Mouse (Mus musculus) heart, postnatal 36 days (tissue): ENCODE results near the gene Ppp6r2. TPM values are rescaled to one million over a fixed set of nuclear protein-coding genes. Genes with fewer than 3 reads are reported as not detected.

Source experiments
- microRNA-seq, 2 experiments: library from miRNA; unstranded; fragments of <30 nt; microRNA quantifications; one replicate each; pipeline ENCODE4 v1.2.0; 2021; ENCODE audit warnings: borderline number of aligned reads in 2 of 2
- total RNA-seq, 2 experiments: library from RNA; stranded (reverse); gene quantifications; 2 replicates each; pipeline ENCODE4 v1.2.3; 2021

Ppp6r2 gene
- total RNA-seq, 2 experiments from 2014 or later, result 70.5 to 72.5 TPM

Small RNAs within 50 kb of the gene (microRNA-seq; reads per million reads assigned to microRNA genes)
- 0 to 4.7 reads per million in 2 experiments for gene Mir6958
- 0.67 to 0.72 reads per million in 2 experiments for gene Mir6959
- gene Mir7118, result 0 to 0.72 reads per million in 2 experiments

Other genes with a start within 250 kb of the Ppp6r2 start
- gene Mlc1, start 232.5 kb upstream of the Ppp6r2 start, total RNA-seq, result not detected
- 10 to 100 TPM; 89.7 to 92.7 TPM for gene Mov10l1, start 228.6 kb upstream of the Ppp6r2 start, total RNA-seq
- gene Panx2, start 151.8 kb upstream of the Ppp6r2 start, total RNA-seq, result 1 to 10 TPM; 1.3 to 1.7 TPM
- 10 to 100 TPM; 45.6 to 50.5 TPM for gene Trabd, start 136.4 kb upstream of the Ppp6r2 start, total RNA-seq
- 10 to 100 TPM; 15.4 to 17.1 TPM for gene Selenoo, start 122.5 kb upstream of the Ppp6r2 start, total RNA-seq
- 1 to 10 TPM; 8.6 to 8.8 TPM for gene Tubgcp6, start 88.4 kb upstream of the Ppp6r2 start, total RNA-seq
- 1 to 10 TPM; 7.1 to 7.4 TPM for gene Hdac10, start 82.9 kb upstream of the Ppp6r2 start, total RNA-seq
- gene Mapk12, start 70.8 kb upstream of the Ppp6r2 start, total RNA-seq, result 10 to 100 TPM; 21.5 to 23.7 TPM
- 1 to 10 TPM; 1.7 to 2.0 TPM for gene Mapk11, start 61.9 kb upstream of the Ppp6r2 start, total RNA-seq
- 100 to 1,000 TPM in 1 of 2 experiments, 10 to 100 TPM in 1; 92.4 to 100 TPM for gene Plxnb2, start 30.8 kb upstream of the Ppp6r2 start, total RNA-seq
- 10 to 100 TPM in 1 of 2 experiments, 1 to 10 TPM in 1; 8.9 to 10.5 TPM for gene Dennd6b, start 15.1 kb upstream of the Ppp6r2 start, total RNA-seq
- gene Sbf1, start 103.8 kb downstream of the Ppp6r2 start, total RNA-seq, result 10 to 100 TPM; 65.7 to 75.5 TPM
- gene Adm2, start 111.2 kb downstream of the Ppp6r2 start, total RNA-seq, result not detected
- not detected for gene Miox, start 122.8 kb downstream of the Ppp6r2 start, total RNA-seq
- 10 to 100 TPM; 29.0 to 33.2 TPM for gene Lmf2, start 144.1 kb downstream of the Ppp6r2 start, total RNA-seq
- 10 to 100 TPM; 50.4 to 58.6 TPM for gene Ncaph2, start 144.2 kb downstream of the Ppp6r2 start, total RNA-seq
- gene Sco2, start 162.3 kb downstream of the Ppp6r2 start, total RNA-seq, result 10 to 100 TPM; 25.2 to 28.2 TPM
- gene Tymp, start 165.5 kb downstream of the Ppp6r2 start, total RNA-seq, result under 1 TPM; 0.41 to 0.64 TPM
- under 1 TPM; 0.97 to 0.98 TPM for gene Odf3b, start 167.7 kb downstream of the Ppp6r2 start, total RNA-seq
- not detected for gene Klhdc7b, start 173.4 kb downstream of the Ppp6r2 start, total RNA-seq
- not detected for gene Syce3, start 198.9 kb downstream of the Ppp6r2 start, total RNA-seq
- gene Cpt1b, start 214.3 kb downstream of the Ppp6r2 start, total RNA-seq, result 100 to 1,000 TPM; 573 to 577 TPM
- 1 to 10 TPM; 1.6 to 2.8 TPM for gene C730034F03Rik, start 218.0 kb downstream of the Ppp6r2 start, total RNA-seq
- 10 to 100 TPM; 14.5 to 17.8 TPM for gene Gm44502, start 218.1 kb downstream of the Ppp6r2 start, total RNA-seq
- gene Chkb, start 218.4 kb downstream of the Ppp6r2 start, total RNA-seq, result 10 to 100 TPM; 51.2 to 57.0 TPM
- gene Mapk8ip2, start 242.4 kb downstream of the Ppp6r2 start, total RNA-seq, result under 1 TPM; 0.05 to 0.33 TPM